Mouse (Mus musculus) intestine, embryonic 14.5 days (tissue): ENCODE measurements around the gene 6030452D12Rik. TPM values are rescaled to one million over a fixed set of nuclear protein-coding genes. Genes with fewer than 3 reads are reported as not detected.

Experiments
- ATAC-seq: fragments of 200-750 bp; cut with Nextera tagmentation; replicated peaks from 2 replicates; pipeline ENCODE4 v1.8.0; 2017; ENCODE audit warnings: low read depth, moderate number of reproducible peaks, moderate TSS enrichment, moderate library complexity; ENCODE audit not compliant: low FRiP score, low TSS enrichment
- DNase-seq: peaks from one replicate; pipeline ENCODE4 v3.0.0-alpha.2; 2018; ENCODE audit warnings: low spot score
- H3K27ac ChIP-seq: fragments of 300-500 bp; sonication (generic); 2 replicates; pipeline ENCODE4 v1.5.1; 2014; ENCODE audit warnings: low read depth, mild to moderate bottlenecking, control low read depth
- H3K27me3 ChIP-seq: fragments of 300-500 bp; sonication (generic); replicated peaks from 2 replicates; pipeline ENCODE4 v1.6.1; 2014; ENCODE audit warnings: low read length, control low read depth; ENCODE audit not compliant: control insufficient read depth, insufficient read depth
- H3K36me3 ChIP-seq: fragments of 300-500 bp; sonication (generic); 2 replicates; pipeline ENCODE4 v1.6.1; 2014; ENCODE audit warnings: low read length, control low read depth; ENCODE audit not compliant: control insufficient read depth, insufficient read depth
- H3K4me1 ChIP-seq: fragments of 300-500 bp; sonication (generic); replicated peaks from 2 replicates; pipeline ENCODE4 v1.6.1; 2014; ENCODE audit warnings: low read length, control low read depth, mixed read lengths; ENCODE audit not compliant: control insufficient read depth, insufficient read depth
- H3K4me2 ChIP-seq: fragments of 300-500 bp; sonication (generic); 2 replicates; pipeline ENCODE4 v1.6.1; 2014; ENCODE audit warnings: low read length
- H3K4me3 ChIP-seq: fragments of 300-500 bp; sonication (generic); 2 replicates; pipeline ENCODE4 v1.5.1; 2014; ENCODE audit warnings: low read depth, low read length, control low read depth, mixed read lengths
- H3K9ac ChIP-seq: fragments of 300-500 bp; sonication (generic); 2 replicates; pipeline ENCODE4 v1.6.1; 2014; ENCODE audit warnings: mild to moderate bottlenecking, low read length
- H3K9me3 ChIP-seq: fragments of 300-500 bp; sonication (generic); 2 replicates; pipeline ENCODE4 v1.6.1; 2016; ENCODE audit warnings: low read length, control low read depth; ENCODE audit not compliant: control insufficient read depth
- WGBS: fragments of 180-500 bp; shearing (Covaris S2); extraction: QIAGEN DNeasy Blood & Tissue Kit; methylation state at CpG from one replicate; pipeline ENCODE4 v1.1.7; 2014; 5-methylcytosine and 5-hydroxymethylcytosine counted together
- polyA plus RNA-seq: library from polyadenylated mRNA; unstranded; fragments of >200 nt; fragmentation: Nextera tagmentation; extraction: Ambion mirVana; gene quantifications from 2 replicates; pipeline ENCODE4 v1.2.1, GENCODE M21; 2014

6030452D12Rik gene
- polyA plus RNA-seq, 1 experiment from 2014 or later = not detected

GRCm38 (mm10) chr8:106527241-106528036 lies 27.1 kb downstream of the 6030452D12Rik start:
- Histone ChIP-seq H3K4me2 (no peak overlapping the region), H3K27ac (no peak overlapping the region), H3K4me1 (peaks cover 10% of the 10 kb centered on the region), H3K4me3 (no peak overlapping the region), H3K9ac (no peak overlapping the region), H3K9me3 (no peaks in the 10 kb centered on the region), H3K36me3 (no peaks in the 10 kb centered on the region), H3K27me3 (no peaks in the 10 kb centered on the region)
- ATAC-seq (no peak), DNase-seq (no peak)
- WGBS = 87% methylated on average over 9 of the region's 9 CpGs

DNA sequence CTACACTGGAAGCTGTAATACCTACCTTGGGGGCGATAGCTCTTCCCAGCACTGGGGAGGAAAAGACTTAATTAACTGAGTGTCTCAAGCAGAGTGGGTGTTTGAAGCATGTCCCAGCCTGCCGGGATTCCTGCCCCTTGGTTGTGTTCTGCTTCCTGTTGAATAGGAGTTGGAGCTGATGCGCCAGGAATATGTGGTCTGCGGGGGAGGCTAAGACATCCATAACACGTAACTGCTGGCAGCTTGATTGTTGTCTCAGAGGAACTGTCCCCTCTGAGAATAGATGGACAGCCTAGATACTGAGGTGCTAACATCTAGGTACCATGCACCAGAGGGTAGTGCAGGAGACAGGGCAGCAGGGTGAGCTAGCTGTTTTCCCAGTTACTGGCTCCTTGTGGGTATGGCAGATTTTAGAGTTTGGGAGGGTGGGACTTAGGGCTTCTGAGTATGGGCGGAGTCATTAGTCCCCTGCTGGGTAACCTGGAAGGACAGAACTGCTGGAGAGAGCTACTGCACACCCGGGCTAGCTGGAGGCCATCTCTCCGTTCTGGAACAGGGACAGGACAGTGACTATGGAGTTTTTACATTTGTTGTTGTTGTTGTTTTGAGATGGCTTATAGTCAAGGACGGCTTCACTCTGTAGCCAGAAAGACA lies 28.4 kb downstream of the 6030452D12Rik start:
- no peaks in the 10 kb centered on the region for H3K27me3 ChIP-seq
- H3K9me3 ChIP-seq = no peaks in the 10 kb centered on the region
- WGBS = 83% methylated on average over 9 of the region's 9 CpGs
- no peak overlapping the region for H3K4me3 ChIP-seq
- ATAC-seq (no peak), DNase-seq (no peak)
- no peak overlapping the region for H3K27ac ChIP-seq
- H3K9ac ChIP-seq = no peak overlapping the region
- H3K4me1 ChIP-seq = 0 out of 2 replicates have a peak, but pooled peaks cover 4% of the 10 kb centered on the region
- no peaks in the 10 kb centered on the region for H3K36me3 ChIP-seq
- H3K4me2 ChIP-seq = no peak overlapping the region

GRCm38 (mm10) chr8:106529885-106530482 lies 29.7 kb downstream of the 6030452D12Rik start:
- Histone ChIP-seq H3K4me2 (no peak overlapping the region), H3K9me3 (no peaks in the 10 kb centered on the region), H3K27ac (no peak overlapping the region), H3K9ac (no peak overlapping the region), H3K4me1 (0 out of 2 replicates have a peak, but pooled peaks cover 4% of the 10 kb centered on the region), H3K36me3 (no peaks in the 10 kb centered on the region), H3K27me3 (no peaks in the 10 kb centered on the region), H3K4me3 (no peak overlapping the region)
- no peak for DNase-seq
- WGBS = 97% methylated on average over 10 of the region's 10 CpGs
- ATAC-seq = no peak

GRCm38 (mm10) chr8:106530566-106530965 lies 30.2 kb downstream of the 6030452D12Rik start:
- H3K27me3 ChIP-seq = no peaks in the 10 kb centered on the region
- no peak overlapping the region for H3K4me3 ChIP-seq
- H3K27ac ChIP-seq = no peak overlapping the region
- H3K36me3 ChIP-seq = no peaks in the 10 kb centered on the region
- H3K4me2 ChIP-seq = no peak overlapping the region
- 0 out of 2 replicates have a peak, but pooled peaks cover 4% of the 10 kb centered on the region for H3K4me1 ChIP-seq
- no peak overlapping the region for H3K9ac ChIP-seq
- WGBS = 82% methylated on average over 4 of the region's 4 CpGs
- ATAC-seq = no peak
- DNase-seq = peak; percentile 68
- H3K9me3 ChIP-seq = no peaks in the 10 kb centered on the region

DNA sequence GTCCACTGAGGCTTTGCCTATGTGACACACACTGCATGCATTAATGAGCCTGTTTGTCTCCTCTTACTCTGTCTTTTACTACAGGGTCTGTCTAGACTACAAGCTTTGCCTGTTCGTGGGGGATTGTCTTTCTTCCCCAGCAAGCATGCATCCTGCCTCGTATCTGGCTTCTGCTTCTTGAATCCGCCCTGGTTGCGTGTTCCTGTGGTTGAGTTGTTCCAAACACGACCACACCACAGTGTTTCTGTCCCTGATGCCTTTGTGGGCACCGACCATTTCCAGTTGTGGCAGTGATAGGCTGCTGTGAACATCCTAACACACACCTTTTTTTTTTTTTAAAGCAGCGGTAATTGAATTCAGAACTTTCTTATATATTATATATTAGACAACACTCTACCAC lies 33.4 kb downstream of the 6030452D12Rik start:
- Histone ChIP-seq H3K4me1 (no peaks in the 10 kb centered on the region), H3K4me2 (no peak overlapping the region), H3K36me3 (peaks cover 19% of the 10 kb centered on the region), H3K27me3 (no peaks in the 10 kb centered on the region), H3K9ac (no peak overlapping the region), H3K27ac (no peak overlapping the region), H3K4me3 (no peak overlapping the region), H3K9me3 (no peaks in the 10 kb centered on the region)
- DNase-seq (no peak), ATAC-seq (no peak)
- 81% methylated on average over 7 of the region's 7 CpGs for WGBS

DNA sequence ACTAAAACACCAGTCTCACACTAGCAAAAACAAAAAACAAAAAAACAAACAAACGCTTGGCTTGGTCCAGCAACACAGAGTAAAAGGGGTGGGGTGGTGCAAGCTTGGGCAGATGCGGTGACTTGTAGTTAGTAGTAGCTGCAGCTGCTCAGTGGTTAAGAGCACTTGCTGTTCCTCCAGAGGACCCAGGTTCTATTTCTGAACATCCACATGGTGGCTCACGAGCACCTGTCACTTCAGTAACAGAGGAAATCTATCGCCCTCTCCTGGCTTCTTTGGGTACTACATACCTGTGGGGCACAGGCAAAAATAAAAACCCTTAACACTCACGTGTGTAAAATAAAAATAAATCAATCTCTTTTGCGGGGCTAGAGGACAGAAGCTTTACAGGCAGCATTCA lies 34.1 kb downstream of the 6030452D12Rik start:
- no peak for ATAC-seq
- Histone ChIP-seq H3K4me3 (no peak overlapping the region), H3K27me3 (no peaks in the 10 kb centered on the region), H3K36me3 (peaks cover 26% of the 10 kb centered on the region), H3K9ac (no peak overlapping the region), H3K27ac (no peak overlapping the region), H3K4me1 (no peaks in the 10 kb centered on the region), H3K9me3 (no peaks in the 10 kb centered on the region), H3K4me2 (no peak overlapping the region)
- peak; percentile 81 for DNase-seq
- 49% methylated on average over 6 of the region's 6 CpGs for WGBS

DNA sequence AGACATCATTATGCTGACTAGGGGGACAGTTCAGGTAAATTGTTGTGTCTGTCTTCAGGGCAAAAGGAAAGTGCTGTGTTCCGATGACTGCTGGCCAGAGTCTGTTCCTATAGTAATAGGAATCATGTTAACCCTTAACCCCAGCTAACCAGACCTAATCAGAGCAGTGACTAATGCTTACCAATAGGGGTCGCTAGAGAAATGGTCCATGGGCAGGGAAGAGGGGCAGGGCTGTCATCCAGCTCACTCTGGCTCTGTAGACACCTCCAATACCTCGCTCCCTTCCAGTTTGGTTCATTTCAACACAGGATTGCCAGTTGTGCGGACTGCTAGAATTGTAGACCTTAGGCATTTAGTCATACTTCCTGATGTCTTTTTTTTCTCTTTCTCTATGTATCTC lies 35.1 kb downstream of the 6030452D12Rik start:
- DNase-seq = no peak
- Histone ChIP-seq H3K27ac (no peak overlapping the region), H3K4me1 (no peaks in the 10 kb centered on the region), H3K9ac (no peak overlapping the region), H3K4me2 (no peak overlapping the region), H3K9me3 (no peaks in the 10 kb centered on the region), H3K36me3 (peaks cover 36% of the 10 kb centered on the region), H3K27me3 (no peaks in the 10 kb centered on the region), H3K4me3 (no peak overlapping the region)
- WGBS = 74% methylated on average over 4 of the region's 4 CpGs
- no peak for ATAC-seq

- Histone ChIP-seq H3K4me2 (no peak overlapping the region), H3K4me3 (no peak overlapping the region), H3K9ac (no peak overlapping the region), H3K27me3 (no peaks in the 10 kb centered on the region), H3K9me3 (no peaks in the 10 kb centered on the region), H3K4me1 (no peaks in the 10 kb centered on the region), H3K36me3 (peaks cover 57% of the 10 kb centered on the region), H3K27ac (no peak overlapping the region)
- ATAC-seq (no peak), DNase-seq (no peak)
- WGBS = 70% methylated on average over 5 of the region's 5 CpGs
These were observed 38.9 kb downstream of the 6030452D12Rik start for GRCm38 (mm10) chr8:106539193-106539592.
